Mouse (Mus musculus) urinary bladder, adult 2 months (tissue): Measurements from ENCODE around the gene Setdb1. TPM values are rescaled to one million over a fixed set of nuclear protein-coding genes. Genes with fewer than 3 reads are reported as not detected.
"Not testable (repeated sequence)": the region's sequence is repeated elsewhere in the genome, so short reads cannot be mapped to it uniquely, and the experiment has no call there.

Experiments
- DNase-seq: peaks from one replicate; pipeline ENCODE4 v3.0.0; 2022; ENCODE audit warnings: low spot score
- polyA plus RNA-seq: library from polyadenylated mRNA; depleted of rRNA; stranded (reverse); fragments of >200 nt; gene quantifications from 2 replicates; pipeline ENCODE4 v1.2.3, GENCODE M21; 2012; rRNA removed

Setdb1 gene
- 22.9 and 24.7 TPM in 2 replicates for polyA plus RNA-seq

DNA sequence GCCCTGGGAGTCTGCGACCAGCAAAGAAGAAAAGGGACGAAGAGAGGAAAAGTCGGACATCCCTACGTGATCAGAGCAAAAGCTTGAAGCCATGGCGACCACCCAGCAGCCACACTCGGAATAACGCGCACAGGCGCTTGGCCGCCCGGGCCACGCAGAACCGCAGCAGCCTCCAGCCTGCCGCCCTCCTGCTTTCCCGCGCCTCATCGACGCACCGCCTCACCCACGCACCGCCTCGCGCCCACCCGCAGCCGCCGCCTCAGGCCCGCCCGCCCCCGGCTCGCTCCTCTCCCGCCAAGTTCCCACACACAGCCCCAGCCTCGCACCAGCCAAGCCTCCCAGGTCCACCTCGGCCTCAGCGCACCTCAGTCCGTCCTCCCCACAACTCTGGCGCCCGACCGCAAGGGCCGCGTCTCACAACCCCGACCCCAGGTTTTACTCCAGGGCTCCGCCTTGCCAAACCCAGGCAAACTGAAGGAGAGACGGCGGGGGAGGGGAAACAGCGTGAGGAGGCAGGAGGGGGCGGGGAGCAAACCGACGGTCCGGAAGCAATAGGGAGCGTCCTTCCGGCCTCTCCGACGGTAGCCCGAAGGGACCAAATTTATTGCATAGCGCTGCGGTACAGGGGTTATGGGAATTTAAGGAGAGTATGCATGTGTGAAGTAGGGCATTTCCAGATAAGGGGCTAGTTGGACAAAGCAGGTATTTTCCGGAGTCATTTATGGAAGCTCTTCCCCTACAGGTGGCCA lies at the start of gene Setdb1:
Setdb1 (minus strand) TSS at position 502 of the 749 bp plus-strand sequence.
- peak; percentile 79 for DNase-seq

DNA sequence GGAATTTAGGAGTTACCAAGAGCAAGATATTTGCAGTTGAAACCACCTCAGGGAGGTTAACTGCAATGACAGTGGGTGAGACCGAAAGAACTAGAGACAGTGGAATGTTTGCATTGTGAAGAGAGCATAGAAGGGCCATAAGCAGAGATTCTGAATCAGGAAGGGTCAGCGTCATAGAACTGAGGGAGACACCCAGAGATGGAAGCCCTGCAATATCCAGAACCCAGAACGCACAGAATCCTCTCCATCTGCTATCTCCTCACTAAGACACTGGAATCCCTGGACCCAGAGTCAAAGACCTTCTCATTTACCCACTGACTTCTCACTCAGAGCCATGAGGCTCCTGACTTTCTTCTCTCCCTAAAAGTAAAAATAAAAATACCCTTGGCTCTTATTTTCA lies 45.7 kb upstream of the Setdb1 start, which contains the start of gene 4930558C23Rik:
4930558C23Rik (minus strand) TSS at position 101 of the 400 bp plus-strand sequence.
- no peak for DNase-seq

DNA sequence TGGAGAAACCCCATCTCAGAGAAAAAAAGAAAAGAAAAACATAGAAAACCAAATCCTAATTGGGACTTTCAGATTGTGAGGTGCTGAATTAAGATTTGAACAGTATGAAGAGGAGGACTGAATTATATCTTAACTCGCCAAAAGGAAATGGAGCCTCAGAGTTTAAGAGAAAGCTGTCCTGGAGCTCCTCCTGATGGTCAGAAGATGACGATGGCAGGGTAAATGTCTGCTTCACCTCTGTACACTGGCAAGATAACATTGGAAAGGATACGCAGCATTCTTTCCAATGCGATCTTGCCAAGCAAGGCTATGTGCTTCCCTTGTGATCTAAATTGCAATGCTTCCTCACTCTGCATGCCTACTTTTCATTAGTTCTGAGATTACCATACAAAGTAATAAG lies 37.4 kb upstream of the Setdb1 start:
- DNase-seq, result no peak

DNA sequence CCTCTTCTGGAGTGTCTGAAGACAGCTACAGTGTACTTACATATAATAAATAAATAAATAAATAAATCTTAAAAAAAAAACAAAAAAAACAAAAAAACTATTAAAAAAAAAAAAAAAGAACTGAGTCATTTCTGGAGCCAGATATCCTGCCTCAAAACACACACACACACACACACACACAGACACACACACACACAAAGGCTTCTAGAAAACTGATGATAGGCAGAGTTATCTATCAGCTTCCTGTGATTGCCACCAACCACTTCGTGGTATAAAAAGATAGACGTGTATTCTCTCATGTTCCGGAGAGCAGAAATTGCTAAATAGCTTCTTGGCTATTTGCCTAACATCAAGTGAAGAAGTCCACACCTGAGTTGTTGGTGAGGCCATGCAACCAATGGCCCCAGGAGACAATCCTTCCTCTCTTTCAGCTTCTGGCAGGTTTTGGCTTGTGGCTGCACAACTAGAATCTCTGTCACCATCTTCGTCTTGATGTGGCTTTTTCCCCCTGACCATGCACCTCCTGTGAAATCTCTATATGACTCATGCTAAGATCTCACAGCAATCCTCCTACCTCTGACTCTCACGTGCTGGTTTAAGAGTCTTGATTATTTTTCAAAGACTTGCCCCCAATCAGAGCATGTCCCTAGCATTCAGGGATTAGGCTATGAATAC lies 28.5 kb upstream of the Setdb1 start:
- DNase-seq, result no peak

DNA sequence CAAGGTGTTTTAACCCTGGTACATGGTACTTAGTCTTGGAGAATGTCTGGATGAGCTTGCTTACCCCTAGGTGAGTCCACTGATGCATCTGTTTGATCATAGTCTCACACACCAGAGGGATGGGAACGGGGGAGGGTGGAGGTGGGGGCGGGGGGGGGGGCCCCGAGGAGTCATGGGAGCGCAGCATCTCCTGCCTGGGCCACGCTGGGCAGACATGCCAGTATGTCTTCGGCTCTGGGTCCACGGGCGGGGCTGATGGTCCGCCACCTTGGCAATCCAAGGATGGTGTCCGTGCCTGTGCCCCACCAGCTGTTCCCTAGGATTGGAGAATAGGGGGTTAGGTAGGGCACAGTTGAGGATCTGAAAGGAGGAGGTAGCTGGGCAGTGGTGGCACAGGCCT lies 16.2 kb upstream of the Setdb1 start:
- no peak for DNase-seq

DNA sequence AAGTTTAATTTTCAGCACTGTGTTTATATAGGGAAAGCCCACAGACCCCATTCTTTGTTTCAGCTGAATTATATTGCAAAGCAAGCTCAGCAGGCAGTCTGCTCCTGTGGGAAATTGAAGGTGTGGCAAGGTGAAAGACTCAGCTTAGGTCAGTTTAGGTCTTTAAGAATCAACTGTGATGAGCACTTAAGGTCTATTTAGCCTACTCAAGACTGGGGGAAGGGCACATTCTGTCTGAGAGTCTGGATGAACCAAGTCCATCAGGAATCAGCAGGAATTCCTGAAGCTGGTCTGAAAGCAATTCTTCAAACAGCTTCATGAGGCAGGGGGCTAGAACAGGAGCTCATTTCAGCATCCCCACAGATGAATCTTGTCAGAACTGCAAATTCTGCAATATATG lies 13.1 kb upstream of the Setdb1 start:
- no peak for DNase-seq

DNA sequence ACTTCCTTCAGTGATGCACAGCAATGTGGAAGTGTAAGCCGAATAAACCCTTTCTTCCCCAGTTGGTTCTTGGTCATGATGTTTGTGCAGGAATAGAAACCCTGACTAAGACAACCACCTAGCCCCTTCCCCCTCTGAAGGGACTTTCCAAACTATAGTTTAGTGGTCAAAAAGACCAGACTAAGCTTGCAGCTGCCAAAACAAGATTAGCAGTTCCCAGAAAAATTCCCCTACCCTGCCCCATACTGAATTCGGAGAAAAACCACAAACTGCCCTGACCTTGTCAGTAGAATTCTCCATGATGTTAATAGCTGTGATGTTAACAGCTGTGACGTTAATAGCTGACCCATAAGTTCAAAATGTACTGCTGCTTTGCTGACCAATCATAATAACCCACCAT lies 3.3 kb upstream of the Setdb1 start:
- not testable (repeated sequence) for DNase-seq

DNA sequence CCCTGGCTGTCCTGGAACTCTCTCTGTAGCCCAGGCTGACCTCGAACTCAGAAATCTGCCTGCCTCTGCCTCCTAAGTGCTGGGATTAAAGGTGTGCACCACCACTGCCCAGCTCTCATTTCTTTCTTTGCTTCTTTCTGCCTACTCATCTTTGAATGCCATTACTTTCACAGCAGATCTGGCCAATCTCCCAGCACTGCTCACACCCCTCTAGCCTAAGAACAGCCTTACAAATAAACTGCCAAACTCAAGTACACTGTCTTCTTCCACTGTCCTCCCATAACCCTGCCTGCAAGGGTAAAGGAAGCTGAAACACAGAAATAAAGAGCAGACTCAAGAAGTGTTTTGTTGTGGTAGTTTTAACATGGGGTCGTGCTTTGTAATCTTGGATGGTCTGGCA lies 744 bp upstream of the Setdb1 start:
- DNase-seq, result no peak

DNA sequence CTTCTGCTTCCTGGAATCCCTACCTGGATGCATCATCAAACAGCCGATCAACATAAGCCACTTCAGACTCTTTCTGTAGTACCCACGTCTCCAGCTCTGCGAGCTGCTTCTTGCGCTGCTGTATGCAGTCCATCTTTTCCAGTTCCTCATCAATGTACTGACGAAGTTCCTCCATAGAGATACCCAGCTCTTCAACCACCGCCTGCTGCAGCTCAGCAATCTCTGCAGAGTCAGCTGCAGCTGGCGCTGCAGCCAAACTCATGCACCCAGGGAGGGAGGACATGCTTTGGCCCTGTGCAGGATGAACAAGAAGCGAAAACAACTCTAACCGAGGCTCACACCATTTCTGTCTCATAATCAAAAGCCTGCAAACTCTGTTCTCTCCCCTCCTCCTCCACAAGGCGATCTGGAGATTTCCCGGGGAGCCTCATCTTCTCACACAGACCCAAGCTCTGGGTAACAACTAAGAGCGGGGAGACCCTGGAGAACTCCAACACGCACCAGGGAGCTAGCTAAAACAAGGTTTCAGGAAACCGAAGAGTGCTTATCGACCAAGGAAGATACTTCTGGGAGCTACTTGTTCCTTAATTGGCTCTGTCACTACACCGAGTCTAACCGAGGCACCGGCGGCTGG lies 974 bp downstream of the Setdb1 start:
- not testable (repeated sequence) for DNase-seq

DNA sequence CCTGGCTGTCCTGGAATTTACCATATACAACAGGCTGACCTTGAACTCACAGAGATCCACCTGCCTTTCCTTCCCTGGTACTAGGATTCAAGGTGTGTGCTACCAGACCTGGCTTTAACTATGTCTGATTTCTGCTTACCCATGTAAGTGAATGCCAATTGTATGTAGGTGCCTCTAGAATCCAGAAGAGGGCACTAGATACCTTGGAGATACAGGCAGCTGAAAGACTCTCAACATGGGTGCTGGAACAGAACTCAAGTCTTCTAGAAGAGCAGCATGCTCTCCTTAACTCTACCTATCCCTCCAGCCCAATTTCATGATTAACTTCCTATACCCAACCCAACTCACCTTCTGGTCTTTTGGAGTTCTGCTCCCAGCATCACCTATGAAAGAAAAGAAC lies 7.5 kb downstream of the Setdb1 start:
- DNase-seq, result no peak

DNA sequence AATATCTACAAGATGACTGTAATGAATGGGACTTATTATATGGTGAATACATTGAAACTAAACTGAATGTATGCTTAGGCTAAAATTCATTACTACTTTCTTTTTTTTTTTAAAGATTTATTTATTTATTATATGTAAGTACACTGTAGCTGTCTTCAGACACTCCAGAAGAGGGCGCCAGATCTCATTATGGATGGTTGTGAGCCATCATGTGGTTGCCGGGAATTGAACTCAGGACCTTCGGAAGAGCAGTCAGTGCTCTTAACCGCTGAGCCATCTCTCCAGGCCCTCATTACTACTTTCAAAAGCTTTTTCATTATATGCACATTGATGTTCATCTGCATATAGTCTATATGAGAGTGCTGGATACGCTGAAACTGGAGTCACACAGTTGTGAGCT lies 8.7 kb downstream of the Setdb1 start:
- not testable (repeated sequence) for DNase-seq

DNA sequence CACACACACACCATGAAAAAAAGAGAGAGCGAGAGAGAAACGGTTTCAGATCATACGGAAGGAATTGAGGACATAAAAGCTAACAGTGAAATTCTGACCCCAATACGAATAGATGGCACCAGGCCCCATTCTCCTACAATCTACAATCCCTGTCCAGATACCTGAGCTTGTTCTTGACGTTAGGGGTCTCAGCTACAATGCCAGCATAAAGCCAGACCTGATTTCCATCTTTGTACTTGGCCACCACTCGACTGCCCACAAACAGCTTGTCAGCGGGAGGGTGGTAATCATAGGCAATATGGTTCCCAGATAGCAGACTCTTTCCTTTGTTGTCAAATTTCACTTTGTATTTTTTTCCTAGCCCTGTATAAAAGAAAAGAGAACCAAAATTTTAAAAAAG lies 10.5 kb downstream of the Setdb1 start:
- no peak for DNase-seq

DNA sequence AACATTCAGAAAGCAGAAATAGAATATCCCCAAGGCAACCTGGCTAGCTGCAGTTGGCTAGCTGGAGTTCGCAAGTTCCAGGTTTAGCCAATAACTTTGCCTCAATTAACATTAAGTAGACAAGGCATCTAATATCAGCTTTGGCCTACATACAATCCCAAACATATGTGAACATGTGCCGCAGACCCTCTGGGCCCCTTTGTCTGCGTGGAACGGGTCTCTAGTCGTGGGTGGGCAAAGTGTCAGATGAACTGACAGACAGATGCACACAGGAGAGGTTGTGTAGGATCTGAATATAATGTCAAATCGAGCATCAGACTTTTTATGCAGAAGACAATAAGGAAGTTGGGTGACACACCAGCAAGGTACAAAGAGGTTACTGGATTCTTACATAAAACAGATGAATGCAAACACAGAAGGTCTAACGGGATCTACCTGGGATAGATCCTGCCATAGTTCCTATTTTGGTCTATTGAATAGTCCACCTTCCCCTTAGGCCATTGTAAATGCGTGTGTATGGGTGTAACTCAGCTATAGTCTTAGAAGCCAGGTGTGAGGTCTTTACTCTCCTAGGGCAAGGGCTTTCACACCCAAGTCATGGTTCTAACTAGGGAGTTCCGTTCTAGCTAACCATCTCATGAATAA lies 13.5 kb downstream of the Setdb1 start:
- DNase-seq, result not testable (repeated sequence)

DNA sequence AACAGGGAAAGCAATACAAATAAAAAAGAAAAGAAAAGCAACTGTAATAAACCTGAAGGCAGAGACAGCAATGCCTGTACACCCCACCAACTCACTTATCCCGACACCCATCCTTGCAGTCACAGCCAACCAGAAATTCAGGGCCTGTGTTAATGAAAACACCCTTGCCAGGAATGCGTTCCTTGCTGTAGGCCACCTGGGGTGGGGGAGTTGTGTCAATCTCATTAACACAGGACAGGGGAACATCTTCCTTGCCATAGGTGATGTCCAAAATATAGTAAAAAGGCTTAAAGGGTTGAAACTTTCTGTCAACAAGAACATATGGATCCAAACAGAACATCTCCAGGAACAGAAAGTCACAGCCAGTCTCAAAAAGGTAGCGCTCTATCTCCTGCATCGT lies 18.8 kb downstream of the Setdb1 start:
- no peak for DNase-seq

DNA sequence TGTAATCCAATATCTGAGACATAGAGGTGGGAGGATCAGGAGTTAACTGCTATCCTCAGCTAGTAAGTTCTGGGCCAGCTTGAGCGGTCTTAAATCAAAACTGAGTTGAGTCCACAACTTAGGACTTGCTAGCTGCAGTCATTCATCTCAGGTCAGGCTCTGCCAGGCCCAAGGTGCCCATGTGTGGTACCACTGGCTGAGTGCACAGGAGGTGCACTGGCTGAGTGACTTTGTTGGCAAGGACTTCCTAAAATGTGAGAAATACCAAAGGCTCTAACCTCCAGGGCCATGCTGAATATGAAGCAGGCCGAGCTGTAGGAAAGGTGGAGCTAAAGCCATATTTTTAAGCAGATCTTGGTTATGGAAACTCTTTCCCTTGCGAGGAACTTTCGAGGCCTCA lies 19.7 kb downstream of the Setdb1 start:
- DNase-seq, result no peak

DNA sequence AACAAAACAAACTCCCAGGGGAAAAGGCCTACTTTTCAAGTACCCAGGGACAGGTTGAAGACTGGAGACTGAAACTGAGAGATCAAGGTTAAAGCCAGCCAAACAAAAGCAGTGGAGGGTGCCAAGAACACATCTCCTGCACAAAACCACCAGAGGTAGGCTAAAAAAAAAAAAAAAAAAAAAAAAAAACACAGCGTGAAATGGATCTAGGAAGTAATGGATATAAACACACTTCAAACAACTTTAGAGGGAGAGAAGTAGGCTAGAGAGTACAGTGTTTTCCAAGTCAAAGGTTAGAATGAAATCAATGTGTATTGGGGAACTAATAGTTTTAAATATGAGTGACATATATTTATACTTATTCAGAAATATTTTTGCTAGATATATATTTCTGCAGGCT lies 25.5 kb downstream of the Setdb1 start:
- DNase-seq, result no peak

DNA sequence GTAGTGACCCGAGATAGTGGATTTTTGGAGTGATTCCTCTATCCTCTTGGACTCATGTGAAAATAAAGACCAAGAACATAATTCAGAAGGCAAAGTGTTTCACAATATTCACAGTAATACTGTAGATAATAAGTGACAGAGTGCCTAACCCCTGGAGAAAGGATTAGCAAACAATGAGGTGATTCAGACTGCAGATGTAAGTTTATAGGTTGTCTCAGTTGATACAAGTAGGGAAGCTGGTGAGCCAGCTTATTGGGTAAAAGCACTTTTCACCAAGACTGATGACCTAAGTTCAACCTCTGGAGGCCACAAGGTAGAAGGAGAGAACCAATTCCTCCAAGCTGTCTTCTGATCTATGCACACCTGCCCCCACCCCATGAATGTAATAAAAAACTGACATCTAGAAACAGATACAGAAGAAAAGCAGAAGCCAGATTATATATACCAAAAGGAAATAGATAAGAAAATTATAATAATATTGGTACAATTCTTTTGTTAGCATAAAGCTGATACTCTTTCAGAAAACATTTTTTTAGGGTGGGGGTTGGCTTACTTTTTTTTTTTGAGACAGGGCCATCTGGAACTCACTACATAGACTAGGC lies 28.1 kb downstream of the Setdb1 start:
- DNase-seq, result no peak

DNA sequence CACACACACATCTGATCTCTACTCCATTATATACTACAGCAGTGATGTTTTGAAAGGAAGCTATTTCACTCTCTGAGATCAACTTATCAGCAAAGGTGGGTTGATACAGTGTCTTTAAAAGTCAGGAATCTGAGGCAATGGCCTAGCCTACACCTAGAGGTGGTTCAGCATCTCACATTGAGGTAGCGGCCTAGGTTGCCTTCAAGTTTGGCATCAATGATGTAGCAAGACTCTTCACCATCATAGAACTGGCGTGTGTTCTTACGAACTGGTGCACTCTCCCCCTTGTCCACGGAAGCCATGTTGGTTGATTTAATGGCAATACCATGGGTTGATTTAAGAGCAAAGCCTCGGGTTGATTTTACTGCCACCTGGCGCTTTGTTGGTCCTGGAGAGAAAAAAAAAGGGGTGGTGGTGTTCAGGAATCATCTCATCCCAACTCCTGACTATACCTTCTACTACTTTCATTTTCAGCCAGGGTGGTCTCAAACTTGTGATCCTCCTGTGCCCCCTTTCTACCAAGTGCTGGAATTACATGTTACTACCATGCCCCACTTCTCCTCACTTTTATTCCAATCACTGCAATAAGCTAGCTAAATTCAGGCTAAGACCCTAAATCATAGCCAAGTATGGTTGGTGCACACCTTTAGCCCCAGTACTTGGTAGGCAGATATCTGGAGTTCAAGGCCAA lies 32.4 kb downstream of the Setdb1 start:
- DNase-seq, result no peak

DNA sequence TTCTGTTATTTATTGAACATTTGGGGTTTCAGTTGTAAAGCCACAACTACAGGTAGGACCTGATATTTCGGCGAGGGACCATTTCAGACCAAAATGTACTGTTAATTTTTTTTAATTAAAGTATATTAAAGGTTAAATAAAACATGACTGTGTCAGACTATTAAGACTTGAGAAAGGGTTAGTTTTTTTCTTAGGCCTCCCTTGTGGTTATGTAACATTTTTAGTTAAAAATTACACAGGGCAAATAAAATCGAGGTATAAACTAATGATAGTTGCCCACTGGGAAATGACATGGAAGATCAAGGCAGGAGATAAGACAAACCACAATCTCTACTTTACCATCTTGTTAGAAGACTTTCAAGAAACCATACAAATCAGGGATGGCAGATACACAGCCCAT lies 33.6 kb downstream of the Setdb1 start:
- DNase-seq, result no peak

DNA sequence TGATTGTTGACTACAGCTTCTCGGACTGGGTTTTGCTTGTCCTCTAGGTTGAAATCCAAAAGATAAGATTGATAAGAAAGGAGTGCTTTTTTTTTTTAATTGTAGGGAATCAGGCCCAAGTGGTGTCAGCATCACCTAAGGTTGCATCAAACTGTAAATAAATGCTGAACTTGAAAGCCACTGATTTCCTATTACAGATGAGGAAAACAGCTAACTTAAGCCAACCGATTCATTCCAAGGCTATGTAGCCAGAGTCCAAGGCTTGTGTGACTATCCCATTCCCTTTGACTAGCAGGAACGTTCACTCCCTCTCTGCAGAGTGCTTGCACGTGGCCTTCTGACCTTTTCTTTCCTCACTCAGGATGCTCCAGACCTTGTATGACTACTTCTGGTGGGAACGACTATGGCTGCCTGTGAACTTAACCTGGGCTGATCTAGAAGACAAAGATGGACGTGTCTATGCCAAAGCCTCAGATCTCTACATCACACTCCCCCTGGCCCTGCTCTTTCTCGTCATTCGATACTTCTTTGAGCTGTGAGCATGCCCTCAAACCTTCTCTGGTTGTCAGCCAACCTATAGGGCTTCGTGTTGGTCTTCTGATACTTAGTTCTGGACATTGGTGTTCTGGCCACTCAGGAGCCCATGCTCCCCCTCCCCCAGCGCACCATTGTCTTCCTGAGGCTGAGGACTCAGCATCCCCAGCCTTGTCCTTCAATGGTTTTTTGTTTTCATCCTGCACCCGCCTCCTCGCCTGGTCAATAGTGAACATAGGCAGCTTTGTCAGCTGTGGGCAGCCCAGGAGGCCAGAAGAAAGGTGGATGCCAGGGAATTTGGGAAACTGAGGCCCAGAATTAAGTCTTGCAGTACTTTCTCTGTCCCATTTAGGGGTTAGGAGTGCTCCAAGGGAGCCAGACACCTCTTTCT lies 37.0 kb downstream of the Setdb1 start:
- DNase-seq, result no peak
